21 mouse cellular contexts compared by ENCODE assay signal in genomic region chr8:125782161-125782560, GRCm38 (mm10). TPM values are rescaled to one million over a fixed set of nuclear protein-coding genes. Genes with fewer than 3 reads are reported as not detected.
DNase-seq lines count a peak whose midpoint lies in the region; ATAC-seq and TF ChIP-seq lines count a peak whose summit lies in the region.
"Had no signal": no experiment of that assay in that cellular context is flagged by ENCODE, and none has a peak within 500 bp of the region (broad histone marks: within the 10 kb centered on the region; RNA-seq: fewer than 3 reads in every experiment).

No protein-coding gene starts in this region.

- no peak for TF ChIP-seq CTCF in liver, postnatal 0 days (IDR thresholded peaks at IDR 0.05; ENCODE audit: low read depth)

- no peaks in the 10 kb centered on the region for H3K36me3 ChIP-seq in liver, postnatal 0 days (replicated peaks; ENCODE audit: insufficient read depth, low read length)
- H3K36me3 ChIP-seq: embryonic facial prominence, embryonic 15.5 days; forebrain, embryonic 10.5 days; heart, embryonic 10.5 days; limb, embryonic 15.5 days; midbrain, embryonic 10.5 days; neural tube, embryonic 13.5 days had no signal

- no peak overlapping the region for H3K4me2 ChIP-seq in liver, postnatal 0 days (ENCODE audit: low read depth, low read length)
- H3K4me2 ChIP-seq: embryonic facial prominence, embryonic 15.5 days; hindbrain, embryonic 13.5 days; limb, embryonic 15.5 days; lung, embryonic 14.5 days; neural tube, embryonic 13.5 days had no signal

- H3K27ac ChIP-seq in liver, postnatal 0 days (ENCODE audit: low read depth), result no peak overlapping the region
- H3K27ac ChIP-seq: embryonic facial prominence, embryonic 15.5 days; forebrain, embryonic 10.5 days; heart, embryonic 10.5 days; hindbrain, embryonic 13.5 days; limb, embryonic 15.5 days; midbrain, embryonic 10.5 days; neural tube, embryonic 13.5 days; stomach, postnatal 0 days had no signal

- WGBS in liver, postnatal 0 days (ENCODE audit: insufficient replicate concordance), result 65% methylated on average over 3 of the region's 3 CpGs

- peak; percentile 31 to 42 for DNase-seq in cerebellum, postnatal 10 days
- no peak for DNase-seq in cerebellum, postnatal 36 days
- DNase-seq in liver, postnatal 0 days, result peak; percentile 27
- no peak for DNase-seq in liver
- DNase-seq in embryo, embryonic 9.5 days (ENCODE audit: extremely low spot score), result peak; percentile 18
- peak; percentile 39 to 65 for DNase-seq in kidney, postnatal 4 days
- no peak for DNase-seq in cerebellum, adult 11-12 months
- DNase-seq in gastrocnemius, postnatal 36 days, result no peak
- DNase-seq: B cell, adult 2 months; gastrocnemius, postnatal 25 days; heart, postnatal 10 days; lung, embryonic 14.5 days; lung, postnatal 4 days had no signal

- intact Hi-C loops in gastrocnemius, postnatal 36 days (cut with DNase I), result no loop called here

- H3K27me3 ChIP-seq in liver, postnatal 0 days (ENCODE audit: insufficient read depth, low read length), result no peaks in the 10 kb centered on the region
- H3K27me3 ChIP-seq: embryonic facial prominence, embryonic 15.5 days; hindbrain, embryonic 13.5 days; limb, embryonic 15.5 days; neural tube, embryonic 13.5 days had no signal

- no peak overlapping the region for H3K4me3 ChIP-seq in liver, postnatal 0 days (ENCODE audit: low read depth, low read length)
- H3K4me3 ChIP-seq: embryonic facial prominence, embryonic 15.5 days; forebrain, embryonic 10.5 days; heart, embryonic 10.5 days; hindbrain, embryonic 13.5 days; limb, embryonic 15.5 days; midbrain, embryonic 10.5 days; neural tube, embryonic 13.5 days had no signal

- peak; percentile 84 for ATAC-seq in liver, postnatal 0 days

- no peaks in the 10 kb centered on the region for H3K9me3 ChIP-seq in liver, postnatal 0 days (ENCODE audit: low read length)
- H3K9me3 ChIP-seq: embryonic facial prominence, embryonic 15.5 days; forebrain, embryonic 10.5 days; heart, embryonic 10.5 days; hindbrain, embryonic 13.5 days; limb, embryonic 15.5 days; midbrain, embryonic 10.5 days; neural tube, embryonic 13.5 days had no signal

- no peak overlapping the region for H3K9ac ChIP-seq in liver, postnatal 0 days (replicated peaks)
- H3K9ac ChIP-seq: embryonic facial prominence, embryonic 15.5 days; hindbrain, embryonic 13.5 days; limb, embryonic 15.5 days; lung, embryonic 14.5 days; neural tube, embryonic 13.5 days had no signal

- TF ChIP-seq EP300 in liver, postnatal 0 days (IDR thresholded peaks at IDR 0.05; ENCODE audit: low read depth), result no peak

- H3K4me1 ChIP-seq in liver, postnatal 0 days (ENCODE audit: insufficient read depth), result no peaks in the 10 kb centered on the region
- H3K4me1 ChIP-seq: embryonic facial prominence, embryonic 15.5 days; limb, embryonic 15.5 days; neural tube, embryonic 13.5 days had no signal

RNA-seq across cellular contexts. Expression of gene Ntpcr, which starts 52.4 kb away (rescaled TPM):
- polyA plus RNA-seq in liver, postnatal 0 days (2015; fragmentation: Nextera tagmentation; extraction: Ambion mirVana), result 15.7 and 17.6 TPM in 2 replicates
- total RNA-seq in gastrocnemius, postnatal 36 days (2021), result 10 to 100 TPM; 11.4 to 11.6 TPM

Comparison
In these comparisons a context has a peak if more than half of its experiments do, and no peak if none do; other contexts are left out.
1. DNase-seq: peak in cerebellum, postnatal 10 days (2 of 2), liver, postnatal 0 days (single experiment), embryo, embryonic 9.5 days (single experiment) and kidney, postnatal 4 days (2 of 2); none in cerebellum, postnatal 36 days (0 of 2), liver (single experiment), cerebellum, adult 11-12 months (single experiment) and gastrocnemius, postnatal 36 days (0 of 2).